Mouse (Mus musculus): ENCODE measurements around the gene Mpv17l2.

GRCm38 (mm10) chr8:70749097-70749674 is 11.6 kb downstream of the Mpv17l2 start:
- TF ChIP-seq CTCF (IDR thresholded peaks at IDR 0.05; ENCODE audit: insufficient read depth, low read depth, low read length): no peak
- no peak for TF ChIP-seq POLR2A (IDR thresholded peaks at IDR 0.05; ENCODE audit: insufficient read depth, low read depth, low read length)
